Mouse (Mus musculus) c-Kit-positive CD71-positive TER-119-positive erythroid progenitor cells, embryonic 14.5 days (primary cell): ENCODE measurements around the gene Olfr447.

Experiments
- DNase-seq: peaks from one replicate; pipeline ENCODE4 v3.0.0-alpha.2; 2013; ENCODE audit warnings: low spot score

Olfr447 gene

GRCm38 (mm10) chr6:42908578-42908977 lies at the start of gene Olfr447:
Gene Olfr447 (plus strand): TSS chr6:42908878.
- DNase-seq = no peak

DNA sequence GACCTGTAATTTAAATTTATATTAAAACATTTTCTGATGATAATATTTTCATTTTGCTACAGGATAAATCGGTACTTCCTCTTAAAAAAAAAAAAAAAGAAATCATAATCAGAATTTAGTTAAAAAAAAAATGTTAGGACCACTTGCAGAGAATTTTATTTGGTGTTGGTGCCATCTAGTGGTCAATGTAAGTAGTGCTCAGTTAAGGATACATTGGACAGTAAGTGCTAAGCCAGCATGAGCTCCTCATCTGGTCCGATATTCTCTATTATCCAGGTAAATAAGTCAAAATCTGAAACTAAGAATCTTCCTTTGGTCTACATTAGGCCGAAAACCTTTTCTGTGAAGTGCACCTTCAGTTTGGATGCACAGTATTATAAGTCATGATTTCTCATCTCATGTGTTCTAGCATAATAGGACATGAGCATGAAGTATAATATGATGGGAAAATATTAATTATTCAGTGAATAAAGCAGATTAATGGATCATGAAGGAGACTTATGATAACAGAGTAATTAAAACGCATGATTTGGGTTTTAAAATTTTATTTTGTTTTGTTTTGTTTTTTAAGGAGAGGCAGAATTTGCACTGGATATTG lies 48.4 kb upstream of the Olfr447 start:
- peak; percentile 48 for DNase-seq

GRCm38 (mm10) chr6:42869695-42870094 lies 39.0 kb upstream of the Olfr447 start:
- DNase-seq = no peak

DNA sequence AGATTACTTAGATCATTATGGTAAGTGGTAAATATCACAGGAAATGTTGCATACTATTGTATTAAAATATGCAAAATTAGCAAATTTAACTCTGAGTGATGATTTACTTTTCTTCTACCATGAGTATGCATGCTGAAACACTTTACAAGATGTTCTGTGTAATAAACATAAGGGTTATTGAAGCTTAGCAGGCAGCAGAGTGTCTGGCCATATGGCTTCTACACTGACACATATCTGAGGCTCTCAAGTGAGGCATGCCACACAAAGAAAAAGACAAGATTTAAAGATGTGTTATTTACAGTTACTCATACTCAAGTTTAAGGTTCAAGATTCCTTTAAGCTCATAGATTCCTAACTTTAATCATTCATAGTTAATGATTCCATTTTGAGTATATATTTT lies 32.4 kb upstream of the Olfr447 start:
- no peak for DNase-seq

- DNase-seq = no peak
These were observed 18.5 kb upstream of the Olfr447 start, which contains the start of gene Olfr448 for GRCm38 (mm10) chr6:42890141-42890540. Gene Olfr448 (plus strand): TSS chr6:42890441.

- DNase-seq = no peak
These were observed 8.3 kb upstream of the Olfr447 start for GRCm38 (mm10) chr6:42900345-42900744.

- no peak for DNase-seq
These were observed 12.4 kb downstream of the Olfr447 start, which contains the start of gene Olfr446 for GRCm38 (mm10) chr6:42921077-42921476. Gene Olfr446 (plus strand): TSS chr6:42921377.

- no peak for DNase-seq
These were observed 40.1 kb downstream of the Olfr447 start, which contains the start of gene Olfr444 for GRCm38 (mm10) chr6:42948767-42949166. Gene Olfr444 (plus strand): TSS chr6:42949067.
